Mouse (Mus musculus) spleen, postnatal 4 days (tissue): ENCODE measurements around the gene Ubr7.

Experiments
- DNase-seq, 2 experiments: peaks; one replicate each; pipeline ENCODE4 v3.0.0; 2022; ENCODE audit warnings: low spot score in 2 of 2

Ubr7 gene

GRCm38 (mm10) chr12:102826399-102826798 is 68.6 kb downstream of the Ubr7 start:
- no peak for DNase-seq

GRCm38 (mm10) chr12:102827119-102827518 is 69.4 kb downstream of the Ubr7 start:
- no peak for DNase-seq
